Mouse (Mus musculus) heart, embryonic 13.5 days (tissue): ENCODE measurements around the gene Eloa. TPM values are rescaled to one million over a fixed set of nuclear protein-coding genes. Genes with fewer than 3 reads are reported as not detected.

Experiments used
- ATAC-seq: fragments of 200-750 bp; cut with Nextera tagmentation; 2 replicates; pipeline ENCODE4 v1.8.0; 2017; ENCODE audit warnings: moderate TSS enrichment; ENCODE audit not compliant: insufficient number of reproducible peaks, low FRiP score, low TSS enrichment; ENCODE audit errors: extremely low read depth
- H3K27ac ChIP-seq: fragments of 300-500 bp; sonication (generic); replicated peaks from 2 replicates; pipeline ENCODE4 v1.5.1; 2015; ENCODE audit warnings: moderate library complexity, mild to moderate bottlenecking, inconsistent platforms
- H3K27me3 ChIP-seq: fragments of 300-500 bp; sonication (generic); replicated peaks from 2 replicates; pipeline ENCODE4 v1.6.1; 2015; ENCODE audit warnings: mild to moderate bottlenecking, inconsistent platforms
- H3K36me3 ChIP-seq: fragments of 300-500 bp; sonication (generic); 2 replicates; pipeline ENCODE4 v1.6.1; 2015; ENCODE audit warnings: mild to moderate bottlenecking, inconsistent platforms
- H3K4me1 ChIP-seq: fragments of 300-500 bp; sonication (generic); 2 replicates; pipeline ENCODE4 v1.6.1; 2015; ENCODE audit warnings: inconsistent platforms
- H3K4me2 ChIP-seq: fragments of 300-500 bp; sonication (generic); 2 replicates; pipeline ENCODE4 v1.6.1; 2015; ENCODE audit warnings: inconsistent platforms, mild to moderate bottlenecking, moderate library complexity
- H3K4me3 ChIP-seq: fragments of 300-500 bp; sonication (generic); 2 replicates; pipeline ENCODE4 v1.5.1; 2015; ENCODE audit warnings: moderate library complexity, mild to moderate bottlenecking, inconsistent platforms
- H3K9ac ChIP-seq: fragments of 300-500 bp; sonication (generic); 2 replicates; pipeline ENCODE4 v1.6.1; 2015; ENCODE audit warnings: inconsistent platforms, mild to moderate bottlenecking, moderate library complexity
- H3K9me3 ChIP-seq: fragments of 300-500 bp; sonication (generic); 2 replicates; pipeline ENCODE4 v1.6.1; 2016; ENCODE audit warnings: inconsistent platforms
- WGBS: fragments of 180-500 bp; shearing (Covaris S2); methylation state at CpG from one replicate; pipeline ENCODE4 v1.1.7; 2015; ENCODE audit warnings: mixed read lengths; 5-methylcytosine and 5-hydroxymethylcytosine counted together
- polyA plus RNA-seq: library from polyadenylated mRNA; unstranded; fragments of >200 nt; fragmentation: Nextera tagmentation; extraction: Ambion mirVana; gene quantifications from 2 replicates; pipeline ENCODE4 v1.2.1, GENCODE M21; 2015

Gene Eloa
- polyA plus RNA-seq, 1 experiment from 2014 or later = 28.5 TPM

- ATAC-seq = 0 out of 2 replicates have a peak, but pooled peaks have one; percentile 23
- Histone ChIP-seq H3K36me3 (peaks cover 45% of the 10 kb centered on the region), H3K4me2 (peak overlapping the region; percentile 98), H3K4me3 (peak overlapping the region; percentile 96), H3K9ac (peak overlapping the region; percentile 100), H3K27ac (peak overlapping the region; percentile 90), H3K9me3 (no peaks in the 10 kb centered on the region), H3K27me3 (no peaks in the 10 kb centered on the region; the same call in 1 of the 2 replicates), H3K4me1 (peaks cover 24% of the 10 kb centered on the region)
- WGBS = under 1% methylated on average over 50 of the region's 50 CpGs
Measured at GRCm38 (mm10) chr4:136052534-136053246, 31.1 kb upstream of the Eloa start.

GRCm38 (mm10) chr4:136052060-136052459 is 30.5 kb upstream of the Eloa start:
- H3K27me3 ChIP-seq = no peaks in the 10 kb centered on the region; the same call in 1 of the 2 replicates
- H3K36me3 ChIP-seq = peaks cover 52% of the 10 kb centered on the region
- peak overlapping the region; percentile 90 for H3K27ac ChIP-seq
- H3K4me3 ChIP-seq = peak overlapping the region; percentile 96
- H3K4me1 ChIP-seq = peaks cover 24% of the 10 kb centered on the region
- peak overlapping the region; percentile 98 for H3K4me2 ChIP-seq
- peak overlapping the region; percentile 100 for H3K9ac ChIP-seq
- no peak for ATAC-seq
- H3K9me3 ChIP-seq = no peaks in the 10 kb centered on the region
- WGBS = 1% methylated on average over 3 of the region's 3 CpGs

- Histone ChIP-seq H3K36me3 (peaks cover 67% of the 10 kb centered on the region), H3K9ac (0 out of 2 replicates have a peak overlapping the region, but pooled peaks have one; percentile 47)
Measured at GRCm38 (mm10) chr4:136050226-136050625, 28.7 kb upstream of the Eloa start.

GRCm38 (mm10) chr4:136048291-136049032 is 26.9 kb upstream of the Eloa start:
- Histone ChIP-seq H3K9me3 (no peaks in the 10 kb centered on the region), H3K4me3 (no peak overlapping the region), H3K36me3 (peaks cover 85% of the 10 kb centered on the region), H3K4me2 (no peak overlapping the region), H3K27me3 (no peaks in the 10 kb centered on the region), H3K27ac (no peak overlapping the region; the same call in 1 of the 2 replicates), H3K9ac (no peak overlapping the region), H3K4me1 (peaks cover 24% of the 10 kb centered on the region)
- ATAC-seq = no peak
- 76% methylated on average over 4 of the region's 4 CpGs for WGBS

More at GRCm38 (mm10) chr4:136050226-136050625, 28.7 kb upstream of the Eloa start:
- Histone ChIP-seq H3K4me3 (no peak overlapping the region), H3K9me3 (no peaks in the 10 kb centered on the region), H3K27me3 (no peaks in the 10 kb centered on the region), H3K27ac (no peak overlapping the region), H3K4me1 (peaks cover 24% of the 10 kb centered on the region), H3K4me2 (no peak overlapping the region)
- ATAC-seq = no peak
- 88% methylated on average over 6 of the region's 6 CpGs for WGBS

- Histone ChIP-seq H3K4me3 (no peak overlapping the region), H3K9me3 (no peaks in the 10 kb centered on the region), H3K27me3 (no peaks in the 10 kb centered on the region), H3K27ac (no peak overlapping the region), H3K4me2 (no peak overlapping the region), H3K9ac (no peak overlapping the region), H3K4me1 (peaks cover 24% of the 10 kb centered on the region), H3K36me3 (peaks cover 87% of the 10 kb centered on the region)
- no peak for ATAC-seq
- WGBS = 64% methylated on average over 4 of the region's 4 CpGs
Measured at GRCm38 (mm10) chr4:136047626-136048025, 26.1 kb upstream of the Eloa start.

- Histone ChIP-seq H3K36me3 (peaks cover 83% of the 10 kb centered on the region), H3K4me1 (peaks cover 20% of the 10 kb centered on the region), H3K4me3 (no peak overlapping the region), H3K9ac (no peak overlapping the region), H3K4me2 (no peak overlapping the region), H3K27ac (no peak overlapping the region), H3K27me3 (no peaks in the 10 kb centered on the region), H3K9me3 (no peaks in the 10 kb centered on the region)
- no peak for ATAC-seq
- WGBS = 75% methylated on average over 6 of the region's 6 CpGs
Measured at GRCm38 (mm10) chr4:136046888-136047287, 25.3 kb upstream of the Eloa start.

GRCm38 (mm10) chr4:136045091-136045490 is 23.5 kb upstream of the Eloa start:
- H3K27me3 ChIP-seq = no peaks in the 10 kb centered on the region
- 86% methylated on average over 5 of the region's 5 CpGs for WGBS
- 0 out of 2 replicates have a peak, but pooled peaks cover 4% of the 10 kb centered on the region for H3K4me1 ChIP-seq
- no peak overlapping the region for H3K9ac ChIP-seq
- H3K4me2 ChIP-seq = no peak overlapping the region
- no peak overlapping the region for H3K4me3 ChIP-seq
- no peaks in the 10 kb centered on the region for H3K9me3 ChIP-seq
- ATAC-seq = no peak
- peaks cover 65% of the 10 kb centered on the region for H3K36me3 ChIP-seq
- H3K27ac ChIP-seq = no peak overlapping the region

GRCm38 (mm10) chr4:136043784-136044400 is 22.3 kb upstream of the Eloa start:
- Histone ChIP-seq H3K4me1 (0 out of 2 replicates have a peak, but pooled peaks cover under 1% of the 10 kb centered on the region), H3K9ac (no peak overlapping the region), H3K4me3 (no peak overlapping the region), H3K27ac (no peak overlapping the region), H3K36me3 (peaks cover 53% of the 10 kb centered on the region), H3K4me2 (no peak overlapping the region), H3K9me3 (no peaks in the 10 kb centered on the region), H3K27me3 (no peaks in the 10 kb centered on the region)
- WGBS = 84% methylated on average over 6 of the region's 6 CpGs
- ATAC-seq = no peak

GRCm38 (mm10) chr4:136035078-136035477 is 13.5 kb upstream of the Eloa start:
- H3K36me3 ChIP-seq = no peaks in the 10 kb centered on the region
- no peak overlapping the region for H3K9ac ChIP-seq
- H3K4me1 ChIP-seq = peaks cover 14% of the 10 kb centered on the region
- no peak overlapping the region for H3K27ac ChIP-seq
- no peaks in the 10 kb centered on the region for H3K9me3 ChIP-seq
- H3K4me2 ChIP-seq = no peak overlapping the region
- WGBS = 78% methylated on average over 4 of the region's 4 CpGs
- H3K27me3 ChIP-seq = no peaks in the 10 kb centered on the region
- no peak for ATAC-seq
- no peak overlapping the region for H3K4me3 ChIP-seq

- no peaks in the 10 kb centered on the region for H3K9me3 ChIP-seq
- no peak for ATAC-seq
- no peak overlapping the region for H3K9ac ChIP-seq
- H3K27me3 ChIP-seq = no peaks in the 10 kb centered on the region
- peaks cover 14% of the 10 kb centered on the region for H3K4me1 ChIP-seq
- H3K36me3 ChIP-seq = no peaks in the 10 kb centered on the region
- no peak overlapping the region for H3K4me3 ChIP-seq
- WGBS = 70% methylated on average over 1 of the region's 1 CpGs
- no peak overlapping the region for H3K27ac ChIP-seq
- H3K4me2 ChIP-seq = no peak overlapping the region
Measured at GRCm38 (mm10) chr4:136033231-136033630, 11.7 kb upstream of the Eloa start.
